Mouse (Mus musculus) forebrain, embryonic 11.5 days (tissue): ENCODE results near the gene Dpagt1. TPM values are rescaled to one million over a fixed set of nuclear protein-coding genes. Genes with fewer than 3 reads are reported as not detected.

ENCODE experiments used
- ATAC-seq: fragments of 200-750 bp; cut with Nextera tagmentation; replicated peaks from 2 replicates; pipeline ENCODE4 v1.8.0; 2017; ENCODE audit warnings: moderate TSS enrichment; ENCODE audit not compliant: low FRiP score
- DNase-seq: peaks from one replicate; pipeline ENCODE4 v3.0.0-alpha.2; 2017; ENCODE audit warnings: low spot score
- H3K27ac ChIP-seq: fragments of 300-500 bp; sonication (generic); 2 replicates; pipeline ENCODE4 v1.5.1; 2014; ENCODE audit warnings: low read depth, low read length
- H3K27me3 ChIP-seq: fragments of 300-500 bp; sonication (generic); 2 replicates; pipeline ENCODE4 v1.6.1; 2014; ENCODE audit warnings: mild to moderate bottlenecking, low read length, mixed read lengths; ENCODE audit not compliant: control insufficient read depth, insufficient read depth
- H3K36me3 ChIP-seq: fragments of 300-500 bp; sonication (generic); 2 replicates; pipeline ENCODE4 v1.6.1; 2014; ENCODE audit warnings: mild to moderate bottlenecking, low read length, moderate library complexity, mixed read lengths; ENCODE audit not compliant: control insufficient read depth, insufficient read depth
- H3K4me1 ChIP-seq: fragments of 300-500 bp; sonication (generic); replicated peaks from 2 replicates; pipeline ENCODE4 v1.6.1; 2014; ENCODE audit warnings: low read length, mixed read lengths; ENCODE audit not compliant: control insufficient read depth, insufficient read depth
- H3K4me2 ChIP-seq: fragments of 300-500 bp; sonication (generic); 2 replicates; pipeline ENCODE4 v1.6.1; 2014; ENCODE audit warnings: low read depth, mild to moderate bottlenecking, low read length, moderate library complexity, mixed read lengths; ENCODE audit not compliant: severe bottlenecking
- H3K4me3 ChIP-seq: fragments of 300-500 bp; sonication (generic); 2 replicates; pipeline ENCODE4 v1.5.1; 2014; ENCODE audit warnings: low read depth, low read length
- H3K9ac ChIP-seq: fragments of 300-500 bp; sonication (generic); 2 replicates; pipeline ENCODE4 v1.6.1; 2014; ENCODE audit warnings: low read length
- H3K9me3 ChIP-seq: fragments of 300-500 bp; sonication (generic); 2 replicates; pipeline ENCODE4 v1.6.1; 2016; ENCODE audit warnings: low read length, mixed read lengths; ENCODE audit not compliant: control insufficient read depth
- WGBS: fragments of 180-500 bp; shearing (Covaris S2); extraction: QIAGEN DNeasy Blood & Tissue Kit; methylation state at CpG from one replicate; pipeline ENCODE4 v1.1.7; 2014; 5-methylcytosine and 5-hydroxymethylcytosine counted together
- polyA plus RNA-seq: library from polyadenylated mRNA; unstranded; fragments of >200 nt; fragmentation: Nextera tagmentation; extraction: Ambion mirVana; gene quantifications from 2 replicates; pipeline ENCODE4 v1.2.1, GENCODE M21; 2014

Dpagt1 gene
- polyA plus RNA-seq, 1 experiment from 2014 or later = 49.1 TPM

DNA sequence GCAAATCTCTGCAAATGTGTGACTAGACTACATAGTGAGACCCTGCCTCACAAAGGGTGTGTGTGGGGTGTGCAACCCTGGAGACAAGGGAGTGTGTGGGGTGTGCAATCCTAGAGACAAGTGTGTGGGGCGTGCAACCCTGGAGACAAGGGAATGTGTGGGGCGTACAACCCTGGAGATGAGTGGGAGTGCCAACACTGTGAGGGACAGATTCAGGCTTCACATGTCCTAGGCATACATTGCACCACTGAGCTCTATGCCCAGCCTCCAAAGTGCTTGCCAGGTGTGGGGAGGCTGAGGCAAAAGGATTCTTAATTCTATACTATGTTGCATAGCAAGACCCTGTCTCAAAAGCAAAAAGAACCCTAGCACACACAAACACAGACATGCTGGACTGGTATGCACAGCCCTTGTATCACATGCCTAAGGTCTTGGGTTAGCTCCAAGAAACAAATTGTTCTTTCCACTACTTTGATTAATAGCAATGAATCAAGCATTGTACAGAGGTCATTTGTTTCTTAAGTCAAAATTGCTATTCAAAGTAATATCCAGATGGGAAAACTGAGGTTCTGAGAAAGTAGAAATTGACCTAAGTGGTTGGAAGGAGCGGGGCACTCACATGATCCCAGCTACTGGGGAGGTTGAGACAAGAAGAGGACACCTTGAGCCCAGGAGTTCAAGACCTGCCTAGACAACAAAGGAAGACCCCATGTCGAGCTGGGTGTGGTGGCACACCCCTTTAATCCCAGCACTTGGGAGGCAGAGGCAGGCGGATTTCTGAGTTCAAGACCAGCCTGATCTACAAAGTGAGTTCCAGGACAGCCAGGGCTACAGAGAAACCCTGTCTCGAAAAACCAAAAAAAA is 20.0 kb downstream of the Dpagt1 start:
- Histone ChIP-seq H3K4me2 (no peak overlapping the region), H3K4me3 (no peak overlapping the region), H3K4me1 (peaks cover 8% of the 10 kb centered on the region; the same call in 1 of the 2 replicates), H3K9me3 (no peaks in the 10 kb centered on the region; the same call in 1 of the 2 replicates), H3K27ac (no peak overlapping the region), H3K27me3 (no peaks in the 10 kb centered on the region), H3K36me3 (peaks cover 12% of the 10 kb centered on the region; the same call in 1 of the 2 replicates), H3K9ac (no peak overlapping the region)
- no peak for DNase-seq
- ATAC-seq = no peak
- WGBS = 88% methylated on average over 6 of the region's 6 CpGs

GRCm38 (mm10) chr9:44347166-44347565 is 21.3 kb downstream of the Dpagt1 start:
- H3K9ac ChIP-seq = no peak overlapping the region

DNA sequence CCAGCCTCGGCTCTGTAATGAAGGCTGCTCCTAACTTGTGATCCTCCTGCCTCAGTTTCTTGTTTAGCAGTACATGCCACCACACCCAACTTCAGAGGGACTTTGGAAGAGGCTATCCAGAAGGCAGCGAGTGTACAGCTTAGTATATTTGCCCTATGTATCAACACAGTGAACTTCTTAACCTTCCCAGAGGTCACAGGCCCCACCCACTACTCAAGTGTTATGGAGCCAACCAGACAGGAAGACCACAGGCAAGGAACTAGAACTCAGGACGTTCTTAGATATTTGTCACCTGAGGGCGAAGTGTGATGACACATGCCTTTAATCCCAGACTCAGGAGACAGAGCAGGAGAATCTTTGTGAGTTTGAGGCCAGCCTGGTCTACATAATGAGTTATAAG is 21.8 kb downstream of the Dpagt1 start:
- Histone ChIP-seq H3K9me3 (no peaks in the 10 kb centered on the region; the same call in 1 of the 2 replicates), H3K4me3 (no peak overlapping the region), H3K27me3 (no peaks in the 10 kb centered on the region), H3K4me1 (peaks cover 6% of the 10 kb centered on the region; the same call in 1 of the 2 replicates), H3K9ac (no peak overlapping the region), H3K27ac (no peak overlapping the region), H3K36me3 (peaks cover 16% of the 10 kb centered on the region; the same call in 1 of the 2 replicates), H3K4me2 (no peak overlapping the region)
- 88% methylated on average over 4 of the region's 4 CpGs for WGBS
- DNase-seq (no peak), ATAC-seq (no peak)

More at GRCm38 (mm10) chr9:44347166-44347565, 21.3 kb downstream of the Dpagt1 start:
- H3K4me2 ChIP-seq = no peak overlapping the region
- peaks cover 15% of the 10 kb centered on the region; the same call in 1 of the 2 replicates for H3K36me3 ChIP-seq
- ATAC-seq (no peak), DNase-seq (no peak)
- peaks cover 8% of the 10 kb centered on the region; the same call in 1 of the 2 replicates for H3K4me1 ChIP-seq
- no peaks in the 10 kb centered on the region; the same call in 1 of the 2 replicates for H3K9me3 ChIP-seq
- H3K27me3 ChIP-seq = no peaks in the 10 kb centered on the region
- H3K27ac ChIP-seq = no peak overlapping the region
- WGBS = 95% methylated on average over 9 of the region's 9 CpGs
- no peak overlapping the region for H3K4me3 ChIP-seq

DNA sequence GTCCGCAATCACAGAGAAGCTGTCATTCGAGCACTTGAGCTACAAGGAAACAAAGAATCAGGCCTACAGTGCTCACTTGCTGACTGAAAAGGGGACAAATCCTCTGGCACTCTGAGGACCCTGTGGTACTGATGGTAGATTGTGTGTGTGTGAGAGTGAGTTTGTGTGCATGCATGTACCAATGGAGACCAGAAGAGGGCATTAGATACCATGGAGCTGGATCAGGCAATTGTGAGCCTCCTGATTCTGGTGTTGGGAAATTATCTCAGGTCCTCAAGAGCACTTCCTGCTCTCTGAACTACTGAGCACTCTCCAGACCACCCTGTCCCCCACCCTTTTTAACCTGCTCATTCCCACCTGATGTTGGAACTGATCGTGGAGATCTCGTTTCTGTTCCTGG is 22.7 kb downstream of the Dpagt1 start:
- WGBS = 95% methylated on average over 4 of the region's 4 CpGs
- no peak for ATAC-seq
- H3K4me3 ChIP-seq = no peak overlapping the region
- H3K4me2 ChIP-seq = no peak overlapping the region
- no peaks in the 10 kb centered on the region for H3K27me3 ChIP-seq
- H3K36me3 ChIP-seq = peaks cover 20% of the 10 kb centered on the region; the same call in 1 of the 2 replicates
- no peaks in the 10 kb centered on the region; the same call in 1 of the 2 replicates for H3K9me3 ChIP-seq
- no peak for DNase-seq
- no peak overlapping the region for H3K9ac ChIP-seq
- H3K4me1 ChIP-seq = no peaks in the 10 kb centered on the region; the same call in 1 of the 2 replicates
- no peak overlapping the region for H3K27ac ChIP-seq

DNA sequence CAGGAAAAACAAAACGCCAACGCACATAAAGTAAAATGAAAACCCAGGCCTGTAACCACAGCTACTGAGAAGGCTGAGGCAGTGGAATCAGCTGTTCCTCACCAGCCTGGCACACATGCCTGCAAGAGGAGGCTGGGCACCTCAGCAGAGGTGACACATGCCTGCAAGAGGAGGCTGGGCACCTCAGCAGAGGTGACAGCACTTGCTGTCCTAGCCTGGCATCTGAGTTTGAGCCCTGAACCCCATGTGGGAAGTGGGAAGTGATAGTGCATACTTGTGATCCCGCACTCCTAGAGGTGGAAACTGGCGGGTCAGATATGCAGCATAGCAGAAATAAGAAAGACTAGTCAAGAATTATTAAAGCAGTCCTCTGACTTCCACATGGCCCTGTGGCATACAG is 25.6 kb downstream of the Dpagt1 start:
- Histone ChIP-seq H3K27me3 (no peaks in the 10 kb centered on the region), H3K9me3 (no peaks in the 10 kb centered on the region; the same call in 1 of the 2 replicates), H3K4me1 (no peaks in the 10 kb centered on the region), H3K9ac (no peak overlapping the region), H3K4me3 (no peak overlapping the region), H3K27ac (no peak overlapping the region), H3K4me2 (no peak overlapping the region), H3K36me3 (peaks cover 35% of the 10 kb centered on the region)
- ATAC-seq = no peak
- 91% methylated on average over 4 of the region's 4 CpGs for WGBS
- no peak for DNase-seq

GRCm38 (mm10) chr9:44352337-44352736 is 26.5 kb downstream of the Dpagt1 start:
- Histone ChIP-seq H3K9me3 (no peaks in the 10 kb centered on the region; the same call in 1 of the 2 replicates), H3K9ac (no peak overlapping the region), H3K4me2 (no peak overlapping the region), H3K4me1 (no peaks in the 10 kb centered on the region), H3K4me3 (no peak overlapping the region), H3K27ac (no peak overlapping the region), H3K36me3 (peaks cover 36% of the 10 kb centered on the region), H3K27me3 (no peaks in the 10 kb centered on the region)
- DNase-seq (no peak), ATAC-seq (no peak)
- 93% methylated on average over 10 of the region's 10 CpGs for WGBS

- no peak for ATAC-seq
- Histone ChIP-seq H3K36me3 (peaks cover 34% of the 10 kb centered on the region), H3K27ac (no peak overlapping the region)
Measured at GRCm38 (mm10) chr9:44353142-44353541, 27.3 kb downstream of the Dpagt1 start.

GRCm38 (mm10) chr9:44357207-44357606 is 31.4 kb downstream of the Dpagt1 start:
- H3K9ac ChIP-seq = no peak overlapping the region
- H3K27ac ChIP-seq = no peak overlapping the region
- H3K4me2 ChIP-seq = no peak overlapping the region
- H3K27me3 ChIP-seq = no peaks in the 10 kb centered on the region
- peaks cover 23% of the 10 kb centered on the region for H3K36me3 ChIP-seq
- no peak for DNase-seq
- WGBS = 79% methylated on average over 4 of the region's 4 CpGs
- H3K4me1 ChIP-seq = 0 out of 2 replicates have a peak, but pooled peaks cover 2% of the 10 kb centered on the region
- no peaks in the 10 kb centered on the region for H3K9me3 ChIP-seq
- no peak for ATAC-seq
- no peak overlapping the region for H3K4me3 ChIP-seq

More at GRCm38 (mm10) chr9:44353142-44353541, 27.3 kb downstream of the Dpagt1 start:
- no peak overlapping the region for H3K4me3 ChIP-seq
- 94% methylated on average over 6 of the region's 6 CpGs for WGBS
- DNase-seq = no peak
- no peaks in the 10 kb centered on the region for H3K27me3 ChIP-seq
- no peak overlapping the region for H3K9ac ChIP-seq
- H3K4me1 ChIP-seq = no peaks in the 10 kb centered on the region
- no peak overlapping the region for H3K4me2 ChIP-seq
- H3K9me3 ChIP-seq = no peaks in the 10 kb centered on the region; the same call in 1 of the 2 replicates
